ENCODE assay signal across 8 mouse cellular contexts in the genomic region with DNA sequence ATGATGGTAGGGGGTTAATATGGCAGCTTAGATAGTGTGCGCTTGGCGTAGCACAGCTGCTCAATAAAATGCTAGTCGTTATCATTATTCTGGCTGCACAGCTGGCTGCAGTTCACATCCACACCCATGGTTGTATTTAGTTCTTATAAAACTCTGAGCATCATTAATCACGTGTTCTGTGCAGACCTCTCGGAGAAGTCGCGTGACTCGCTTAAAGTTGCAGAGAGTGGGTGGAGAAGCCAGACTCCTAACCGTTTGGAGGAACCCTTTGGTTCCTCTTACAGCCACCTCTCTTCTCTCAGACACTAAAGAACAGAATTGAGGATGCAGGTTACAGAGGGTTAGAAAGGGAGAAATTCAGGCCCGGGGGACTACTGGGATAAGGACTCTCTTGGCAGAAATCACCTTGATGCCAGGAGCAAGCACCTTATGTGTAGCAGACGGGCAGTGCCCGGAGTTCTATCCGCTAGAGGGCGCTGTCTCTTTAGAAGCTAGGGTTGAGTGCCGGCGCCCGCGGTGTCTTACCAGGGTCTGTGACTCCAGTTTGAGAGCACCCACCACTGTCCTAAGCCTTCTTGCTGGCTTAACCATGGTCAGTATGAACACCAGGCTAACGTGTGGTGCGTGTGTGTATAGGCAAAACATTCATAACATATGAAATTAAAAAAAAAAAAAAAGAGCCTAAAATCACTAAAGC. TPM values are rescaled to one million over a fixed set of nuclear protein-coding genes. Genes with fewer than 3 reads are reported as not detected.
DNase-seq lines count a peak whose midpoint lies in the region; ATAC-seq and TF ChIP-seq lines count a peak whose summit lies in the region.

No protein-coding gene starts in this region.

- H3K4me2 ChIP-seq in forebrain, embryonic 15.5 days (replicated peaks), result no peak overlapping the region
- peak overlapping the region; percentile 45 for H3K4me2 ChIP-seq in lung, embryonic 14.5 days

- DNase-seq in CD8-positive naive resting alpha-beta T cell, adult 2 months (ENCODE audit: low read depth in 2 of 2, low spot score in 2 of 2), result peak; percentile 86 to 91
- peak; percentile 78 to 87 for DNase-seq in heart, postnatal 14 days
- DNase-seq in layer of hippocampus, adult 18-20 months (ENCODE audit: low spot score in 2 of 2), result peak; percentile 45 to 87
- DNase-seq in lung, embryonic 14.5 days, result peak; percentile 88
- peak; percentile 65 for DNase-seq in ovary, postnatal 10 days (ENCODE audit: low spot score)
- peak; percentile 89 for DNase-seq in thymus, postnatal 0 days (ENCODE audit: low spot score)

- TF ChIP-seq CTCF in lung, embryonic 14.5 days (IDR thresholded peaks at IDR 0.05; ENCODE audit: low read depth), result peak; percentile 76

- H3K9ac ChIP-seq in forebrain, embryonic 15.5 days (replicated peaks), result no peak overlapping the region
- no peak overlapping the region for H3K9ac ChIP-seq in lung, embryonic 14.5 days

- WGBS in forebrain, embryonic 15.5 days, result 44% methylated on average over 20 of the region's 20 CpGs
- 25% methylated on average over 20 of the region's 20 CpGs for WGBS in lung, embryonic 14.5 days

- no peaks in the 10 kb centered on the region for H3K9me3 ChIP-seq in forebrain, embryonic 15.5 days
- no peaks in the 10 kb centered on the region for H3K9me3 ChIP-seq in lung, embryonic 14.5 days (ENCODE audit: low read depth, low read length)

- H3K4me3 ChIP-seq in brown adipose tissue, adult 24 weeks (ENCODE audit: insufficient read depth, low read depth, low read length), result peak overlapping the region; percentile 30; the same call in 1 of the 2 replicates
- no peak overlapping the region for H3K4me3 ChIP-seq in forebrain, embryonic 15.5 days
- H3K4me3 ChIP-seq in lung, embryonic 14.5 days (ENCODE audit: low read depth, low read length), result no peak overlapping the region

- H3K27ac ChIP-seq in brown adipose tissue, adult 24 weeks (replicated peaks; ENCODE audit: low read depth, low read length), result no peak overlapping the region
- no peak overlapping the region for H3K27ac ChIP-seq in forebrain, embryonic 15.5 days (replicated peaks)
- H3K27ac ChIP-seq in lung, embryonic 14.5 days (ENCODE audit: low read depth), result no peak overlapping the region

- intact Hi-C loops in heart, postnatal 14 days (cut with DNase I), result loop anchor here (5.0 kb wide), 1 partner anchor 85 kb away; the partner anchor contains the start of genes Polr3c and Rnf115

- H3K36me3 ChIP-seq in forebrain, embryonic 15.5 days, result no peaks in the 10 kb centered on the region
- H3K36me3 ChIP-seq in lung, embryonic 14.5 days (ENCODE audit: insufficient read depth), result no peaks in the 10 kb centered on the region

- H3K27me3 ChIP-seq in forebrain, embryonic 15.5 days, result no peaks in the 10 kb centered on the region
- peaks cover 14% of the 10 kb centered on the region; the same call in 1 of the 2 replicates for H3K27me3 ChIP-seq in lung, embryonic 14.5 days (ENCODE audit: insufficient read depth, low read length)

- 0 out of 2 replicates have a peak, but pooled peaks have one; percentile 8 for ATAC-seq in forebrain, embryonic 15.5 days (replicated peaks)
- peak; percentile 60 for ATAC-seq in lung, embryonic 14.5 days (ENCODE audit: insufficient read depth)

- no peaks in the 10 kb centered on the region for H3K4me1 ChIP-seq in brown adipose tissue, adult 24 weeks (ENCODE audit: control insufficient read depth, insufficient read depth, insufficient read length, low read length)
- peaks cover 4% of the 10 kb centered on the region; the same call in 1 of the 2 replicates for H3K4me1 ChIP-seq in forebrain, embryonic 15.5 days
- H3K4me1 ChIP-seq in lung, embryonic 14.5 days (ENCODE audit: insufficient read depth), result peaks cover 6% of the 10 kb centered on the region; the same call in 1 of the 2 replicates

RNA-seq across cellular contexts. Expression of gene Pdzk1, which starts 16.5 kb away (rescaled TPM):
- polyA plus RNA-seq in brown adipose tissue, adult 24 weeks (2012; ENCODE audit: insufficient read depth, insufficient read length, missing spikeins), result not detected in 2 replicates
- polyA plus RNA-seq in forebrain, embryonic 15.5 days (2015; fragmentation: Nextera tagmentation; extraction: Ambion mirVana), result 0.11 and 0.15 TPM in 2 replicates
- under 1 TPM in 1 of 2 experiments, not detected in 1; 0.12 TPM for total RNA-seq in heart, postnatal 14 days (2021)
- total RNA-seq in layer of hippocampus, adult 18-20 months (2021), result under 1 TPM; 0.46 to 0.50 TPM
- 0.08 TPM in 1 of 2 replicates, not detected in the other for polyA plus RNA-seq in lung, embryonic 14.5 days (2014; fragmentation: Nextera tagmentation; extraction: Ambion mirVana)
- 1.2 and 1.4 TPM in 2 replicates for polyA plus RNA-seq in thymus, postnatal 0 days (2015; fragmentation: Nextera tagmentation; extraction: Ambion mirVana)

RNA-seq across cellular contexts. Expression of gene Cd160, which starts 16.6 kb away (rescaled TPM):
- polyA plus RNA-seq in brown adipose tissue, adult 24 weeks (2012; ENCODE audit: insufficient read depth, insufficient read length, missing spikeins), result not detected in 2 replicates
- polyA plus RNA-seq in forebrain, embryonic 15.5 days (2015; fragmentation: Nextera tagmentation; extraction: Ambion mirVana), result 0.11 and 0.19 TPM in 2 replicates
- total RNA-seq in heart, postnatal 14 days (2021), result not detected
- not detected for total RNA-seq in layer of hippocampus, adult 18-20 months (2021)
- 0.07 and 0.09 TPM in 2 replicates for polyA plus RNA-seq in lung, embryonic 14.5 days (2014; fragmentation: Nextera tagmentation; extraction: Ambion mirVana)
- polyA plus RNA-seq in thymus, postnatal 0 days (2015; fragmentation: Nextera tagmentation; extraction: Ambion mirVana), result 26.3 and 29.8 TPM in 2 replicates

Comparison
In these comparisons a context has a peak if more than half of its experiments do, and no peak if none do; other contexts are left out.
1. RNA of gene Cd160, which starts 16.6 kb away (polyA plus RNA-seq): 26.3 to 29.8 TPM in thymus, postnatal 0 days; 0.11 to 0.19 TPM in forebrain, embryonic 15.5 days, 0.07 to 0.09 TPM in lung, embryonic 14.5 days and not detected in brown adipose tissue, adult 24 weeks; every median in the first group is over 10 times any median in the second.
2. Peak in every context shown above with its lines, with median percentiles within 50 percentile points of each other: DNase-seq.